Mouse (Mus musculus): ENCODE measurements around the gene Cln5. TPM values are rescaled to one million over a fixed set of nuclear protein-coding genes. Genes with fewer than 3 reads are reported as not detected.
A peak's percentile ranks its signal among the peaks of the same experiment; 100 is the strongest.

Cln5 gene
- polyA plus RNA-seq (2015; fragmentation: Nextera tagmentation; extraction: Ambion mirVana): 16.2 and 18.1 TPM in 2 replicates

GRCm38 (mm10) chr14:103069864-103070611, at the start of gene Cln5:
TSS of gene Cln5 (plus strand) at chr14:103070216.
- Histone ChIP-seq H3K36me3 (peaks cover 23% of the 10 kb centered on the region), H3K9ac (peak within 1 kb of the TSS; percentile 78), H3K4me3 (peak within 1 kb of the TSS; percentile 71), H3K27me3 (no peaks in the 10 kb centered on the region), H3K9me3 (no peaks in the 10 kb centered on the region), H3K4me2 (peak within 1 kb of the TSS; percentile 67), H3K4me1 (replicated peaks) (peaks cover 13% of the 10 kb centered on the region), H3K27ac (replicated peaks) (peak within 1 kb of the TSS; percentile 74)
- under 1% methylated on average over 65 of the region's 65 CpGs for WGBS
- ATAC-seq (ENCODE audit: low read depth): peak; percentile 96

GRCm38 (mm10) chr14:103029203-103029602, 40.8 kb upstream of the Cln5 start:
- H3K27ac ChIP-seq (replicated peaks): no peak overlapping the region
- H3K27me3 ChIP-seq: no peaks in the 10 kb centered on the region
- H3K36me3 ChIP-seq: no peaks in the 10 kb centered on the region
- H3K4me2 ChIP-seq: no peak overlapping the region
- 79% methylated on average over 2 of the region's 2 CpGs for WGBS
- no peak overlapping the region for H3K9ac ChIP-seq
- no peak overlapping the region for H3K4me3 ChIP-seq
- H3K9me3 ChIP-seq: no peaks in the 10 kb centered on the region
- H3K4me1 ChIP-seq (replicated peaks): no peaks in the 10 kb centered on the region
- no peak for ATAC-seq (ENCODE audit: low read depth)

GRCm38 (mm10) chr14:103033271-103033823, 36.7 kb upstream of the Cln5 start:
- Histone ChIP-seq H3K27ac (replicated peaks) (no peak overlapping the region), H3K9me3 (no peaks in the 10 kb centered on the region), H3K4me3 (no peak overlapping the region), H3K4me2 (no peak overlapping the region), H3K9ac (no peak overlapping the region), H3K27me3 (no peaks in the 10 kb centered on the region), H3K4me1 (replicated peaks) (no peaks in the 10 kb centered on the region), H3K36me3 (no peaks in the 10 kb centered on the region)
- no peak for ATAC-seq (ENCODE audit: low read depth)
- 79% methylated on average over 10 of the region's 10 CpGs for WGBS

- Histone ChIP-seq H3K27me3 (no peaks in the 10 kb centered on the region), H3K27ac (replicated peaks) (no peak overlapping the region), H3K36me3 (no peaks in the 10 kb centered on the region), H3K4me2 (no peak overlapping the region), H3K4me1 (replicated peaks) (no peaks in the 10 kb centered on the region), H3K9ac (no peak overlapping the region), H3K9me3 (no peaks in the 10 kb centered on the region), H3K4me3 (no peak overlapping the region)
- no peak for ATAC-seq (ENCODE audit: low read depth)
- 84% methylated on average over 9 of the region's 9 CpGs for WGBS
These were observed 35.9 kb upstream of the Cln5 start for GRCm38 (mm10) chr14:103034076-103034475.

- no peaks in the 10 kb centered on the region for H3K36me3 ChIP-seq
- H3K4me2 ChIP-seq: no peak overlapping the region
- ATAC-seq (ENCODE audit: low read depth): no peak
- 80% methylated on average over 3 of the region's 3 CpGs for WGBS
- H3K4me3 ChIP-seq: no peak overlapping the region
- no peaks in the 10 kb centered on the region for H3K9me3 ChIP-seq
- H3K27ac ChIP-seq (replicated peaks): no peak overlapping the region
- no peaks in the 10 kb centered on the region for H3K4me1 ChIP-seq (replicated peaks)
- no peak overlapping the region for H3K9ac ChIP-seq
- no peaks in the 10 kb centered on the region for H3K27me3 ChIP-seq
These were observed 33.0 kb upstream of the Cln5 start for GRCm38 (mm10) chr14:103037016-103037415.

- Histone ChIP-seq H3K27me3 (no peaks in the 10 kb centered on the region), H3K27ac (replicated peaks) (no peak within 1 kb of the TSS), H3K4me2 (no peak within 1 kb of the TSS), H3K36me3 (no peaks in the 10 kb centered on the region), H3K9me3 (no peaks in the 10 kb centered on the region), H3K4me1 (replicated peaks) (no peaks in the 10 kb centered on the region), H3K9ac (no peak within 1 kb of the TSS), H3K4me3 (no peak within 1 kb of the TSS)
- 74% methylated on average over 2 of the region's 2 CpGs for WGBS
- no peak for ATAC-seq (ENCODE audit: low read depth)
These were observed 23.3 kb upstream of the Cln5 start, which contains the start of gene Acod1 for GRCm38 (mm10) chr14:103046677-103047076. TSS of gene Acod1 (plus strand) at chr14:103046977.

- WGBS: 88% methylated on average over 11 of the region's 11 CpGs
- no peaks in the 10 kb centered on the region for H3K4me1 ChIP-seq (replicated peaks)
- no peaks in the 10 kb centered on the region for H3K9me3 ChIP-seq
- no peak overlapping the region for H3K4me3 ChIP-seq
- no peaks in the 10 kb centered on the region for H3K36me3 ChIP-seq
- no peaks in the 10 kb centered on the region for H3K27me3 ChIP-seq
- H3K9ac ChIP-seq: no peak overlapping the region
- no peak overlapping the region for H3K27ac ChIP-seq (replicated peaks)
- no peak for ATAC-seq (ENCODE audit: low read depth)
- no peak overlapping the region for H3K4me2 ChIP-seq
These were observed 21.5 kb upstream of the Cln5 start for GRCm38 (mm10) chr14:103048292-103049086.

GRCm38 (mm10) chr14:103051159-103051769, 18.8 kb upstream of the Cln5 start:
- H3K9ac ChIP-seq: no peak overlapping the region
- no peaks in the 10 kb centered on the region for H3K9me3 ChIP-seq
- H3K36me3 ChIP-seq: no peaks in the 10 kb centered on the region
- no peaks in the 10 kb centered on the region for H3K27me3 ChIP-seq
- H3K4me3 ChIP-seq: no peak overlapping the region
- ATAC-seq (ENCODE audit: low read depth): peak; percentile 75
- WGBS: 38% methylated on average over 8 of the region's 8 CpGs
- H3K27ac ChIP-seq (replicated peaks): no peak overlapping the region
- H3K4me2 ChIP-seq: no peak overlapping the region
- H3K4me1 ChIP-seq (replicated peaks): no peaks in the 10 kb centered on the region

GRCm38 (mm10) chr14:103054731-103055130, 15.3 kb upstream of the Cln5 start:
- 87% methylated on average over 13 of the region's 13 CpGs for WGBS
- H3K36me3 ChIP-seq: no peaks in the 10 kb centered on the region
- no peak overlapping the region for H3K4me2 ChIP-seq
- H3K9ac ChIP-seq: no peak overlapping the region
- no peak for ATAC-seq (ENCODE audit: low read depth)
- no peak overlapping the region for H3K27ac ChIP-seq (replicated peaks)
- no peaks in the 10 kb centered on the region for H3K27me3 ChIP-seq
- H3K4me3 ChIP-seq: no peak overlapping the region
- H3K9me3 ChIP-seq: no peaks in the 10 kb centered on the region
- H3K4me1 ChIP-seq (replicated peaks): no peaks in the 10 kb centered on the region

- 91% methylated on average over 7 of the region's 7 CpGs for WGBS
- H3K27me3 ChIP-seq: no peaks in the 10 kb centered on the region
- no peaks in the 10 kb centered on the region for H3K4me1 ChIP-seq (replicated peaks)
- H3K27ac ChIP-seq (replicated peaks): no peak overlapping the region
- H3K4me2 ChIP-seq: no peak overlapping the region
- H3K9me3 ChIP-seq: no peaks in the 10 kb centered on the region
- no peak overlapping the region for H3K4me3 ChIP-seq
- no peak overlapping the region for H3K9ac ChIP-seq
- H3K36me3 ChIP-seq: no peaks in the 10 kb centered on the region
- ATAC-seq (ENCODE audit: low read depth): no peak
These were observed 13.4 kb upstream of the Cln5 start for GRCm38 (mm10) chr14:103056601-103057000.

- no peaks in the 10 kb centered on the region for H3K27me3 ChIP-seq
- 78% methylated on average over 1 of the region's 1 CpGs for WGBS
- H3K4me2 ChIP-seq: no peak overlapping the region
- H3K9me3 ChIP-seq: no peaks in the 10 kb centered on the region
- H3K36me3 ChIP-seq: no peaks in the 10 kb centered on the region
- H3K27ac ChIP-seq (replicated peaks): no peak overlapping the region
- no peaks in the 10 kb centered on the region for H3K4me1 ChIP-seq (replicated peaks)
- no peak for ATAC-seq (ENCODE audit: low read depth)
- no peak overlapping the region for H3K9ac ChIP-seq
- no peak overlapping the region for H3K4me3 ChIP-seq
These were observed 11.0 kb upstream of the Cln5 start for GRCm38 (mm10) chr14:103058998-103059397.

- WGBS: 89% methylated on average over 10 of the region's 10 CpGs
- Histone ChIP-seq H3K27ac (replicated peaks) (no peak overlapping the region), H3K27me3 (no peaks in the 10 kb centered on the region), H3K9ac (no peak overlapping the region), H3K36me3 (no peaks in the 10 kb centered on the region), H3K4me1 (replicated peaks) (no peaks in the 10 kb centered on the region), H3K4me3 (no peak overlapping the region), H3K4me2 (no peak overlapping the region), H3K9me3 (no peaks in the 10 kb centered on the region)
- no peak for ATAC-seq (ENCODE audit: low read depth)
These were observed 10.5 kb upstream of the Cln5 start for GRCm38 (mm10) chr14:103059495-103059894.

Data from neural tube, embryonic 13.5 days (tissue).